Mouse (Mus musculus) limb, embryonic 13.5 days (tissue): Measurements from ENCODE around the gene Tmem19. TPM values are rescaled to one million over a fixed set of nuclear protein-coding genes. Genes with fewer than 3 reads are reported as not detected.

Source experiments
- ATAC-seq: fragments of 200-750 bp; cut with Nextera tagmentation; 2 replicates; pipeline ENCODE4 v1.8.0; 2017; ENCODE audit warnings: low read depth, moderate number of reproducible peaks, moderate TSS enrichment; ENCODE audit not compliant: low FRiP score
- H3K27ac ChIP-seq: fragments of 300-500 bp; sonication (generic); 2 replicates; pipeline ENCODE4 v1.5.1; 2015; ENCODE audit warnings: inconsistent platforms, mild to moderate bottlenecking, moderate library complexity
- H3K27me3 ChIP-seq: fragments of 300-500 bp; sonication (generic); 2 replicates; pipeline ENCODE4 v1.6.1; 2015; ENCODE audit warnings: mild to moderate bottlenecking, inconsistent platforms
- H3K36me3 ChIP-seq: fragments of 300-500 bp; sonication (generic); 2 replicates; pipeline ENCODE4 v1.6.1; 2015; ENCODE audit warnings: inconsistent platforms, mild to moderate bottlenecking, moderate library complexity
- H3K4me1 ChIP-seq: fragments of 300-500 bp; sonication (generic); 2 replicates; pipeline ENCODE4 v1.6.1; 2015; ENCODE audit warnings: inconsistent platforms
- H3K4me2 ChIP-seq: fragments of 300-500 bp; sonication (generic); replicated peaks from 2 replicates; pipeline ENCODE4 v1.6.1; 2015; ENCODE audit warnings: inconsistent platforms, mild to moderate bottlenecking, moderate library complexity
- H3K4me3 ChIP-seq: fragments of 300-500 bp; sonication (generic); 2 replicates; pipeline ENCODE4 v1.5.1; 2015; ENCODE audit warnings: moderate library complexity, mild to moderate bottlenecking, inconsistent platforms
- H3K9ac ChIP-seq: fragments of 300-500 bp; sonication (generic); 2 replicates; pipeline ENCODE4 v1.6.1; 2015; ENCODE audit warnings: mild to moderate bottlenecking, inconsistent platforms
- H3K9me3 ChIP-seq: fragments of 300-500 bp; sonication (generic); 2 replicates; pipeline ENCODE4 v1.6.1; 2016; ENCODE audit warnings: inconsistent platforms
- WGBS: fragments of 180-500 bp; shearing (Covaris S2); methylation state at CpG from one replicate; pipeline ENCODE4 v1.1.7; 2015; 5-methylcytosine and 5-hydroxymethylcytosine counted together
- polyA plus RNA-seq: library from polyadenylated mRNA; unstranded; fragments of >200 nt; fragmentation: Nextera tagmentation; extraction: Ambion mirVana; gene quantifications from 2 replicates; pipeline ENCODE4 v1.2.1, GENCODE M21; 2015

The Tmem19 gene
- polyA plus RNA-seq = 25.3 and 27.7 TPM in 2 replicates

GRCm38 (mm10) chr10:115361840-115362622, at the start of gene Tmem19:
TSS of gene Tmem19 (minus strand) at chr10:115362501.
- under 1% methylated on average over 53 of the region's 58 CpGs for WGBS
- peak; percentile 99 for ATAC-seq
- no peaks in the 10 kb centered on the region for H3K27me3 ChIP-seq
- H3K9ac ChIP-seq = peak within 1 kb of the TSS; percentile 64
- H3K27ac ChIP-seq = peak within 1 kb of the TSS; percentile 90
- H3K4me3 ChIP-seq = peak within 1 kb of the TSS; percentile 61
- H3K36me3 ChIP-seq = peaks cover 4% of the 10 kb centered on the region; the same call in 1 of the 2 replicates
- peak within 1 kb of the TSS; percentile 67 for H3K4me2 ChIP-seq
- peaks cover 19% of the 10 kb centered on the region for H3K4me1 ChIP-seq
- H3K9me3 ChIP-seq = no peaks in the 10 kb centered on the region

DNA sequence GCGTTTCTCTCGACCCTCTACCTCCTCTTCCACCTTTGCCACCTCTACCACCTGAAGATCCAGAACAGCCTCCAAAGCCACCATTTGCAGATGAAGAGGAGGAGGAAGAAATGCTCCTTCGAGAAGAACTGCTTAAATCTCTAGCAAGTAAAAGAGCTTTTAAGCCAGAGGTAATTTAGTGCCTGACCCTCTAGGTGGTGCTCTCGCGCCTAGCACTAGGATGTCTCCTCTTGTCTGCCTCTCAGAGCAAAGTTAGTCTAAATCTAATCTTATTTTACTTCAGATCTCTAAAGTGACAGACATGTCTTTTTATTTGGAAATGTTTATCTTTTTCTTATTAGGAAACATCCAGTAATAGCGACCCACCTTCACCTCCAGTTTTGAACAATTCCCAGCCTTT, 44.1 kb upstream of the Tmem19 start:
- Histone ChIP-seq H3K4me1 (no peaks in the 10 kb centered on the region), H3K27me3 (no peaks in the 10 kb centered on the region), H3K4me3 (no peak overlapping the region), H3K36me3 (peaks cover 72% of the 10 kb centered on the region), H3K9me3 (no peaks in the 10 kb centered on the region), H3K4me2 (no peak overlapping the region), H3K27ac (no peak overlapping the region), H3K9ac (no peak overlapping the region)
- no peak for ATAC-seq
- WGBS = 69% methylated on average over 6 of the region's 6 CpGs

DNA sequence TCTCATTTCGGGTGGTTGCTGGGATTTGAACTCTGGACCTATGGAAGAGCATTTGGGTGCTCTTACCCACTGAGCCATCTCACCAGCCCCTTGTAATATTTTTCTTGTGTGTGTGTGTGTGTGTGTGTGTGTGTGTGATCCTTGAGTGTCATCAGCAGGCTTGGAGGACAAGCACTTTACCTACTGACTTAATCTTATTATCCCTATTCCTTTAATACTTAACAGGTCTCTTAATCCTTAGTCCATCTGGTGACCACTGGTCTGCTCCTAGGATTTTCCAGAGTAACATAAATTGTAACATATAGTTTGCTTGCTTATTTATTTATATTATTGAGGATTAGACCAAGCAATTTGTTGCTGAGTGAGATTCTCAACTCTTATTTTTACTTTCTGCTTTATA, 29.6 kb upstream of the Tmem19 start:
- H3K4me1 ChIP-seq = peaks cover 29% of the 10 kb centered on the region
- no peak for ATAC-seq
- no peak overlapping the region for H3K4me2 ChIP-seq
- H3K9ac ChIP-seq = no peak overlapping the region
- peaks cover 52% of the 10 kb centered on the region for H3K36me3 ChIP-seq
- H3K27me3 ChIP-seq = no peaks in the 10 kb centered on the region
- H3K9me3 ChIP-seq = no peaks in the 10 kb centered on the region
- H3K27ac ChIP-seq = no peak overlapping the region
- WGBS = 96% methylated on average over 1 of the region's 1 CpGs
- H3K4me3 ChIP-seq = no peak overlapping the region

DNA sequence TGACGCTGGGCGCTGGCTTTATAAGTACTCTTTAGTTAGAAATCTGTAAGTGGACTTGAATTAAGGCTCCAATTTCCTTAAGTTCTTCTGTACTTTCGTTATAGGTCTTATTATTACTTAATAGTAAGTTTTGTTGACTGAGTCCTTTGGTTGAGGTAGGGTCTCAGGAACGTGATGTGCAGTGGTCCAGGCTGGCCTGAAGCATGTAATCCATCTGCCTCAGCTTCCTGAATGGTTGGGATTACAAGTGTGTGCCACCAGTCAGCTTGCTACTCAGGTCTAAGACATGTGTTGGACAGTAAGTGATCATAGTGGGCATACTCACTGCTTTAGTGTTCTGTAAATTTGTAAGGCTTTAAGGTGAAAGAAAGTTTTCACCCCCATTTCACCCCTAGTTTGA, 28.8 kb upstream of the Tmem19 start:
- no peak overlapping the region for H3K4me2 ChIP-seq
- H3K36me3 ChIP-seq = peaks cover 48% of the 10 kb centered on the region
- H3K9ac ChIP-seq = no peak overlapping the region
- H3K9me3 ChIP-seq = no peaks in the 10 kb centered on the region
- no peak for ATAC-seq
- H3K4me1 ChIP-seq = peaks cover 30% of the 10 kb centered on the region
- no peak overlapping the region for H3K4me3 ChIP-seq
- no peak overlapping the region for H3K27ac ChIP-seq
- no peaks in the 10 kb centered on the region for H3K27me3 ChIP-seq
- 89% methylated on average over 4 of the region's 4 CpGs for WGBS

DNA sequence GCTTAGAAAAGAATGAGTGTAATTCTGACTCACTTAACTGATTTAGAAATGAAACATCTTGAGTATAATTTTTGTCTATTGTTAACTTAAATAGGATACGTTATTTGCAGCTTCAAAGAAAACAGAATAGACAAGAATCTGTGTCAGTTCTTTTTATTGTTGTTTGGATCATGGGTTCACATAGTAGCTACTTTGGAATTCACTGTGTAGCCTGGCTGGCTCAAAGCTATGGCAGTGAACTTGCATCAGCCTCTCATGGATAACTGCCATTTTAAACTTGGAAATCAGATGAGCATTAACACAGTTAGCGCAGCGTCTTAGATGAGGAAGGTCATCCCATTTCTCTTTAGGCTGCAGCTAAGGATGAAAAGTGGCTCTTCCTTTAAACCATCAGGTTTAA, 25.6 kb upstream of the Tmem19 start:
- peak overlapping the region; percentile 76 for H3K4me2 ChIP-seq
- H3K4me3 ChIP-seq = peak overlapping the region; percentile 15

DNA sequence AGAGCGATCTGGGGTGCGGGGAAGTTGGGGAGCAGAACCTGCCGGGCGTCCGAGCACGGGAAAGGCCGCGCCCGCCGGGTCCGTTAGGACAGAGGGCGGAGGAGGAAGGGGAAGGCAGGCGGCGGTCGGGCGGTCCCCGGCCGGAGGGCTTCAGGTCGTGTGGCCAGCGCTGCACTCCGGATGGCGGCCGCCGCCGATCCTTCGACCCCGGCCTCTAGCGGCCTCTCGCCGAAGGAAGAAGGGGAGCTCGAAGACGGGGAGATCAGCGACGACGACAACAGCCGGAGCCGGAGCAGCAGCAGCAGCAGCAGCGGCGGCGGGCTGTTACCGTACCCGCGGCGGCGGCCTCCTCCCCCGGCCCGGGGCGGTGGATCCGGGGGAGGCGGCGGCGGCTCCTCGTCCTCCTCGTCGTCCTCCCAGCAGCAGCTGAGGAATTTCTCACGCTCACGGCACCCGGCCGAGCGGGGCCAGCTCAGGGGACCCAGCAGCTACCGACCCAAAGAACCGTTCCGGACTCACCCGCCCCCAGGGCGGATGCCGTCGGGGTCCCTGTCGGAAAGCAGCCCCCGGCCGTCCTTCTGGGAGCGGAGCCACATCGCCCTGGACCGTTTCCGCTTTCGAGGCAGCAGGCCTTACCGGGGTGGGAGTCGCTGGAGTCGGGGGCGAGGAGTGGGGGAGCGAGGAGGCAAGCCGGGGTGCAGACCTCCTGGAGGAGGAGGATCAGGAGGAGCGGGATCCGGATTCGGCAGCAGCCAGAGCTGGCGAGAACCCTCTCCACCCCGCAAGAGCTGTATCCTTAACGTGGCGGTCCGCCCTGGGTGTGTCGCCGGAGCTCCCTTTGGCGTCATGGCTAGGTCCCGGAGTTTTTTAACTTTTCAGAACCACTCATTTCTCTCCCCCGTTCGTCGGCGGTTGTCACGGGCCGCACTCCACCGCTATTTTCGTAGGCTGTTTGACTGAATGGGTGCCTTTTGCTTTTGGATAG, 23.0 kb upstream of the Tmem19 start:
- peaks cover 33% of the 10 kb centered on the region for H3K4me1 ChIP-seq
- no peaks in the 10 kb centered on the region for H3K9me3 ChIP-seq
- peak overlapping the region; percentile 98 for H3K27ac ChIP-seq
- peak overlapping the region; percentile 97 for H3K9ac ChIP-seq
- peak; percentile 4 for ATAC-seq
- H3K36me3 ChIP-seq = peaks cover 14% of the 10 kb centered on the region
- H3K27me3 ChIP-seq = no peaks in the 10 kb centered on the region
- H3K4me2 ChIP-seq = peak overlapping the region; percentile 76
- WGBS = under 1% methylated on average over 97 of the region's 101 CpGs
- H3K4me3 ChIP-seq = peak overlapping the region; percentile 93

More for the DNA sequence above, 25.6 kb upstream of the Tmem19 start:
- no peaks in the 10 kb centered on the region for H3K9me3 ChIP-seq
- ATAC-seq = no peak
- peaks cover 22% of the 10 kb centered on the region for H3K36me3 ChIP-seq
- no peak overlapping the region for H3K27ac ChIP-seq
- no peaks in the 10 kb centered on the region for H3K27me3 ChIP-seq
- WGBS = 91% methylated on average over 3 of the region's 3 CpGs
- H3K4me1 ChIP-seq = peaks cover 32% of the 10 kb centered on the region
- H3K9ac ChIP-seq = no peak overlapping the region

DNA sequence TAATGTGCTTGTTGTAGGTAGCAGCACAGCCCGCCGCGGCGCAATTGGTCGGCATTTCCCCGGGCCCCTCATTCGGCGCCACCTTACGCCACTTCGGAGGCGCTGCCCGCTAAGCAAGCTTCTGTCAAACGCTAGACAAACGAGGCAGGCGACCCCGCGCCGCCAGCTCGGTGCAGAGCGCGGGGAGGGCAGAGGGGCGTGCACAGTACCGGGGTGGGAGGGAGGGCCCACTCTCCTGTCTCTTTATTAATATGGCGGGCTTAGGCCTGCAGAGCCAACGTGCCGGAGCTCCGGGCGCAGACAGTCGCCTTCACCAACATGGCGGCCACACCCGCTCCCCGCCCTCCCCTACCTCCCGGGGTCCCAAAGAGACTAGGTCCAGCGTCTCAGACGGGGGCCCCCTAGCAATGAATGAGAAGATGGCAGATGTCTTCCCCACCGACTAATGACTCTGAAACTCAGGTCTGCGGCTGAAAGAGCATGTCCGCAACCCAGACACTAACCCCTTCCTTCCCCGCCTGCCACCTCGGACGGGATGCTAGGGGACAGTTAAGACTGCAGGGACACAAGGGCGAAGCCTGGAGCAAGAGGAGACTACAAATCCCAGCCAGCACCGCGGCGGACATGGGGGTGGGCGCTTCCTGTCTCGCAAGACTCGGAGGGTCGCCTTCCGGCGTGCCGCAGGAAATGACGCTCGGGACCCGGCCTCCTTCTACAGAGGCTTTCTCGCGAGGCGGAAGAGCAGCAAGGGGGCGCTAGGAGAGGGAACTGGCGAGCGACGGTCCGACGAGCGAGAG, 22.1 kb upstream of the Tmem19 start, which contains the start of the genes Thap2 and Zfc3h1:
Gene Thap2 (minus strand): TSS at position 223 of the 797 bp plus-strand sequence.
Gene Zfc3h1 (plus strand): TSS at position 739 of the 797 bp plus-strand sequence.
- ATAC-seq = peak; percentile 97

DNA sequence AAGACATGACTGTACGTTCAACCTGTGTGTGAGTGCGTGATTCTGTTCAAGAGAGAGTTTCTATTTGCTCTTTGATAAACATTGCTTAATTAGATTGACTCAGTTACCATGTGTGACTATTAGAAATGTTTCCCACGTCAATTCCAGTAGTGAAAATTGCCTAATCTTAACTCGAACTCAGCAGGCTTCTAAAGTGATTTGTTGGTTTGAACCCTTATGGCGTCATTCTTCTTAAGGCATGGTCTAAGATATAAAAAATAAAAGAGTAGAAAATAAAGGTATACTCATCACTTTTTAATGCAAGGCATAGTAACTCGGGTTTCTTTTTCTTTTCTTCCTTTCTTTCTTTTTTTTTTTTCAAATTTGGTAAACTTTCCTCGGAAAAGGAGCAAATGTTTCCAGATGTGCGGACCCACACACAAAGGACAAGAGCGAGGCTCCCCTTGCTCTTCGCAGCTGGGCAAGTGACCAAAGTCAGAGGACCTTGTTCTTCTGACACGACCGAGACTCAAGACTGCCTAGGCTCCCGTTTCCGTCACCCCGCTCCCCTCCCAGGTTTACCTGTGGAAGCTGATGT, 21.4 kb upstream of the Tmem19 start:
- peaks cover 5% of the 10 kb centered on the region; the same call in 1 of the 2 replicates for H3K36me3 ChIP-seq
- 1% methylated on average over 15 of the region's 15 CpGs for WGBS
- no peak for ATAC-seq

More for the DNA sequence above, 22.1 kb upstream of the Tmem19 start, which contains the start of the genes Thap2 and Zfc3h1:
- H3K4me3 ChIP-seq = peak within 1 kb of the TSS; percentile 93
- H3K27ac ChIP-seq = peak within 1 kb of the TSS; percentile 98
- H3K36me3 ChIP-seq = peaks cover 10% of the 10 kb centered on the region
- H3K4me2 ChIP-seq = peak within 1 kb of the TSS; percentile 76
- no peaks in the 10 kb centered on the region for H3K9me3 ChIP-seq
- H3K4me1 ChIP-seq = peaks cover 33% of the 10 kb centered on the region
- no peaks in the 10 kb centered on the region for H3K27me3 ChIP-seq
- H3K9ac ChIP-seq = peak within 1 kb of the TSS; percentile 97
- WGBS = 0% methylated on average over 65 of the region's 65 CpGs

DNA sequence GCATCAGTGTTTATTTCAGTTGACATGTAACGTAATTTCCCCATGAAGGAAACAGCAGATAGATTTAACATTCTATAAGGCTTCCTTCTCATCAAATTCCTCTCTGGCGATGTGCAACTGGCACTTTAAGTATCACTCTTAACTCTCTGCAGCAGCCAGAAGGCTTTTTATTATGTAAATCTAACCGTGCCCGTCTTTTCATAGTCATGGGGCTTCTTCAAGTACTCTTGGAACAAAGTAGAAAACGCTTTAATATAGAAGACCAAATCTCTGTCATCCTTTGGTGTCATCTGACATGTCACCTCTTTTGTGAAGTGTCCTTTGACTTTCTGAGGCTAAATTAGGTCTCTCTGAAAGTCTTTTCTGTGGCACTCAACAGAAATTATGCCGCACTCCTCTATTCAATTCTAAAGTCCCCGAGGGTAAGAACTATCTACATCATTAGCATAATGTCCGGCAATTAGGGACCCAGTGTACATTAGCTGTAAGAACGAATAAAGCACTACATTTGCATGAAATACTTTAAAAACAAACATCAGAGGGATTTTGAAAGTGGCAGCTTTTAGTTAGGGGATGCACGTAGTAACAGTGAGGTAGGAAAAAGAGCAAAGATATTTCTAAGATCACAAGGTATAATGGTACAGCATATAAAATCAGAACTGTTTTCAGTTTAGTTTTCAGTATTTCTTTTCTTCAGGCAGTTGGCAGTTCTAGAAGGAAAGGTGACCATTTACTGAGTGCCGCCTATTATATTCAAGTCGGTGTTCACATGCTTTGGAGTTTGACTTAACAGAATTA, 20.7 kb upstream of the Tmem19 start:
- H3K36me3 ChIP-seq = peaks cover 5% of the 10 kb centered on the region; the same call in 1 of the 2 replicates
- no peaks in the 10 kb centered on the region for H3K9me3 ChIP-seq
- H3K27ac ChIP-seq = peak overlapping the region; percentile 98; the same call in 1 of the 2 replicates
- WGBS = 44% methylated on average over 12 of the region's 12 CpGs
- no peaks in the 10 kb centered on the region for H3K27me3 ChIP-seq
- H3K4me1 ChIP-seq = peaks cover 26% of the 10 kb centered on the region
- peak overlapping the region; percentile 93 for H3K4me3 ChIP-seq
- peak overlapping the region; percentile 76 for H3K4me2 ChIP-seq
- peak overlapping the region; percentile 97 for H3K9ac ChIP-seq
- no peak for ATAC-seq

More for the DNA sequence above, 21.4 kb upstream of the Tmem19 start:
- Histone ChIP-seq H3K27ac (peak overlapping the region; percentile 98), H3K4me1 (peaks cover 33% of the 10 kb centered on the region), H3K4me2 (peak overlapping the region; percentile 76), H3K4me3 (peak overlapping the region; percentile 93), H3K9me3 (no peaks in the 10 kb centered on the region), H3K9ac (peak overlapping the region; percentile 97), H3K27me3 (no peaks in the 10 kb centered on the region)

GRCm38 (mm10) chr10:115381506-115382084, 19.3 kb upstream of the Tmem19 start:
- Histone ChIP-seq H3K4me2 (no peak overlapping the region), H3K27me3 (no peaks in the 10 kb centered on the region), H3K36me3 (peaks cover 5% of the 10 kb centered on the region; the same call in 1 of the 2 replicates), H3K4me1 (peaks cover 20% of the 10 kb centered on the region), H3K9me3 (no peaks in the 10 kb centered on the region), H3K9ac (no peak overlapping the region), H3K27ac (no peak overlapping the region), H3K4me3 (no peak overlapping the region)
- 83% methylated on average over 2 of the region's 2 CpGs for WGBS
- no peak for ATAC-seq
